Mouse (Mus musculus): Measurements from ENCODE around the gene Klk1.

DNA sequence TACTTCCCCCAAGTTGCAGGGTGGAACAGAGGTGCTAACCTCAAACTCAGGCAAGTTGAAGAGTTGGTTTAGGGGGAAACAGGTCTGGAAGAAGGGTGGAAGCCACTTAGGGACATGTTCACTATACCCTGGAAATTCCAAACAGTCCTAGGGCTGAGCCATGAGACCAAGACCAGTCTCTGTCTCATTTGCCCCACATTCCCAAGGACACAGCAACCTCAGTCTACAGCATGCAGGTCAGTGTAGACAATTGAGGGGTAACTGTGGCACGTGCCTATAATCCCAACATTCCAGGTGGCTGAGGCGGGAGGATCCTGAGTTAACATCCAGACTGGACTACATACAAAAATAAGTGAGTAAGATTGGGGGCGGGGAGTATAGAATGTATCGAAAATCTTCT lies 24.1 kb downstream of the Klk1 start:
- TF ChIP-seq CTCF (IDR thresholded peaks at IDR 0.05; ENCODE audit: control insufficient read depth, insufficient read depth, insufficient replicate concordance, low read depth, low read length) (no peak), POLR2A (IDR thresholded peaks at IDR 0.05; ENCODE audit: control insufficient read depth, low read depth, low read length) (no peak)
